Mouse (Mus musculus) cerebellum, adult 18-20 months (tissue): ENCODE measurements around the gene Kcnk7.
"Not testable (repeated sequence)": the region's sequence is repeated elsewhere in the genome, so short reads cannot be mapped to it uniquely, and the experiment has no call there.

Experiments used
- DNase-seq, 2 experiments: peaks; one replicate each; pipeline ENCODE4 v3.0.0; 2021

Kcnk7 gene

GRCm38 (mm10) chr19:5704163-5704800 lies at the start of gene Kcnk7:
Gene Kcnk7 (plus strand): TSS chr19:5704367.
- no peak for DNase-seq

DNA sequence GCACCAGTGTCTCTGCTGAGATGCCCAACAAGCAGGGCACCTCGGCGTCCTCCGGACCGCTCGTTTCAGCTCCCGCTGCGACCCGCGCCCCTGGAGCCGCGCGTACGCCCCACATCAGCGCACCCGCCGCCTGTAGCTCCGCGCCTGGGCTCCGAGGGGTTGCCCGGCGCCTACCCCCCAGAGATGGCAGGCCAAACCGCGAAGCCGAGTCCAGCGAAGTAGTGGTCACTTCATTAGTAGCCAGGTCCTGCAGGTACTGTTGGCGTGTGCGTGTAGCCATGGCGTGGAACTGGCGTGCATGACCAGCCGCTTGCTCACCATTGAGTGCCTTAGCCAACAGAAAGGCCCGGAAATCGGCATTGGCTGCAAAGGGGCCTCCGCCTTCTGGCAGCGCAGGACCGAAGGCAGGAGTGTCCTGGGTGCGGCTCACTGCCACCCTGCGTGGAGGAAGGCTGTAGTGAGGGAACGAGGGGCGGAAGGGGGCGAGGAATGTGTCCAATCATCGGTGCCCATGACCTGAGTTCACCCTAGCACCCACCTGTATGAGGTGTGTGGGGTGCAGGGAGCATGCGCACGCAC lies 49.4 kb upstream of the Kcnk7 start:
- DNase-seq, result no peak

- DNase-seq, result no peak
Observed at GRCm38 (mm10) chr19:5660942-5661751, 43.0 kb upstream of the Kcnk7 start.

DNA sequence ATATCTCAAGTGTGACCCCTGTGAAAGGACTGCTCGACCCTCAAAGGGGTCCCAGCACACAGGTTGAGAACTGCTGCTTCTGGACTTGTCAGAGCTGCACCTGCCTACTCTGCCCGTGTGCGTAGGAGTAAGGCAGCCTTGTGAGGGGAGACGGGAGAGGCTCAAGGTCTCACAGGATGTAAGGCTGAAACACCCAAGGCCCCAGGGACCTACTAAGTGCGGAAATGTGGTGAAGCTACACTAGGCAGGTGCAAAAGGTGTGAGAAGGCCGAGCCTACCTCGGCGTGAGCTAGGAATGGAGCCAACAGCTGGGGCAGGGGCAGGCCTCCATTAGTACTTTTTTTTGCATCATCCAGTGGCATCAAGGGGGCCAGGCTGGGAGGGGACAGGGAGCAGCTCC lies 41.9 kb upstream of the Kcnk7 start:
- DNase-seq, result no peak

DNA sequence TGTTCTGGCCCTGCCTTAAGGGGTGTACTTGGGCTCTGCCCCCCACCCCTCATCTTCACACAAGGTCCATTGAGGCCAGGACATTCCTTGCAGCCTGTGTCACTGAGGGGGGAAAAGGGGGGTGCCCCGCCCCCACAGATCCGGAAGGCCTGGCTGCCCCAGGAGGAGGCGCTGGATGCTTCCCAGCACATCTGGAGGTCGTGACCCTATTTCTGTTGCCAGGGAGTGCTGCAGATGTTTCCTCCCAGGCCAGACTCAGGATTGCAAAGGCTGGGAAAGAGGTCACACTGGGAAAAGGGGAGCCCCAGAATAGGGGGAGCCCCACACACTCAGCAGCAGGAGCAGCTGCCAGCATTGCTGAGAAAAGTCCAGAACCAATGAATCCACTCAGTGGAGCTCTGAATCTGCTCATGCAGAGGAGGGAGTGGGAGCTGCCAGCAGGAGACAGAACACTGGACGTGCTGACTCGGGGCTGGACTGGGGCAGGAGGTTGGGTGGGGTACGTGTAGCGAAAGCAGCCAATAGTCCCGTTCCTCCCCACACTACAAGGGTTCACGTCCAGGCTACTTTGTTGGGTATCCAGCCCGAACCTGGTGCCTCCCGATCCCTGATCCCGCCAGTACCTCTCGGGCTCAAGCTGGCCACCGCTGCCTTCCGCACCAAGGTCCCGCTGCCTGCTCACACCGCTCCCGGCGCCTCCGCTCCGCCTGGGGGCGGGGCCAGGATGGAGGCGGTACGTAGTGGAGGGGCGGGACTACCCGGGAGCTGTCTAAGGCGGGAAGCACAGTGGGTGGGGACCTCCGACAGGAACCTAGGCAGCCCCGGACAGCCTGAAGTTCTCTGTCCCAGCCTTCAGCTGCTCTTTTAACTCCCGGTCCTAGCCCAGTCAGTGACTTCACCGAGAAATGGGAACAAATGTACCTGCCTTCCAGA lies 40.9 kb upstream of the Kcnk7 start, which contains the start of gene Sipa1:
TSS of gene Sipa1 (minus strand) at position 727 of the 933 bp plus-strand sequence.
- DNase-seq, result peak; percentile 67 to 71

GRCm38 (mm10) chr19:5664669-5665257 lies 39.4 kb upstream of the Kcnk7 start:
- no peak for DNase-seq

DNA sequence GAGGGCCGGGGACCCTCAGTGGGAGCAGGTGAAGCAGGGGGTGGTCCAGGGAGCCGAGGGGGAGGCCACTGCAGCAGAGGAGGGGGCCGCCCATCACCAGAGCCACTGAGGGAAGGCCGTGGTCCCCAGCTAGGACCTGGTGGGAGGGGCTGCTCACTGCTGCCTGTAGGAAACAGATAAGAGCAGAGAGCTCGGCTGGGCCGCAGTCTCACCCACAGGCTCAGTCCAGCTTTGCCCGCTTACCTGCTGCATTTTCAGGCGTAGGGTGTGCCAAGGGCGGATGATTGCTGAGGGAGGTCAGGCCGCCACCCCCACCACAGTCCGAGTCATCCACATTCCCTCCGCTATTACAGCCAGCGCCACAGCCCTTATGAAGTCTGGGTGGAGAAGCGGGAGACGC lies 38.7 kb upstream of the Kcnk7 start:
- DNase-seq, result no peak

- no peak for DNase-seq
Observed at GRCm38 (mm10) chr19:5666386-5666785, 37.8 kb upstream of the Kcnk7 start.

DNA sequence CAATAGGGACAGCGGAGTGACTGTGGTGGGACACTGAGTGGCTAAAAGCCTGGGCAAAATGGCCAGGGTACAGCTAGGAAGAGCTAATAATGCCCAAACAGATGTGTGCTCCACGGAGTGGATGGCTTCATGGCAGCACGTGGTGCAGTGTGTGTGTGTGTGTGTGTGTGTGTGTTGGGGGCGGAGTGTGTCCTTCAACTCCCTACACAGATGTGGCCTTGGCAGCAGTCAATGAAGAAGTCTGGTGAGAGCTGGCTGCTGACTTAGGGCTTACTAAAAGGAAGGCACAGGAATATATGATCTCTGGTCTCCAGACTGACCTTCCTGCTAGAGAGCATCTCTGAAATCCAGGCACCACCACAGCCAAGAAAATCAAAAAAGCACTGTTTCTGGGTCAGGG lies 35.8 kb upstream of the Kcnk7 start:
- no peak for DNase-seq

GRCm38 (mm10) chr19:5680432-5680831 lies 23.7 kb upstream of the Kcnk7 start:
- no peak for DNase-seq

DNA sequence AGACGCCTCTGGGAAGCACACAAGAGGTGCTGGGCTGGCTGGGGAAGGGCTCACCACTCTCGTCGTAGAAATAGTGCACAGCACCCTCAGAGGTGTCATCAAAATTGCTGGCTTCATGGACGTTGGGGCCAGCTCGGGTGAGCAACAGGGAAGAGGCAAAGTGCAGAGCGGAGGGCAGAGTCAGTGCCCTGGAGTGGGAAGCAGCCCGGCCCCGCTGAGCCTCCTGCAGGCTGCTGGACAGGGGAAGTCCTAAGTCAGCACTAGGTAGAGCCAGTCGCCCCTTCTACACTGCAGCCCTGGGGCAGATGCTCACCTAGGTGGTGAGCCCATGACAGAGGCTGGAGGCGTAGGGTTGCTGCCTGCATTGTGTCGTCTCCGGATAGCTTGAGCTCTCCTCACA lies 19.9 kb upstream of the Kcnk7 start:
- DNase-seq, result no peak

GRCm38 (mm10) chr19:5684985-5685384 lies 19.2 kb upstream of the Kcnk7 start:
- no peak for DNase-seq

GRCm38 (mm10) chr19:5685431-5685830 lies 18.7 kb upstream of the Kcnk7 start:
- DNase-seq, result no peak

DNA sequence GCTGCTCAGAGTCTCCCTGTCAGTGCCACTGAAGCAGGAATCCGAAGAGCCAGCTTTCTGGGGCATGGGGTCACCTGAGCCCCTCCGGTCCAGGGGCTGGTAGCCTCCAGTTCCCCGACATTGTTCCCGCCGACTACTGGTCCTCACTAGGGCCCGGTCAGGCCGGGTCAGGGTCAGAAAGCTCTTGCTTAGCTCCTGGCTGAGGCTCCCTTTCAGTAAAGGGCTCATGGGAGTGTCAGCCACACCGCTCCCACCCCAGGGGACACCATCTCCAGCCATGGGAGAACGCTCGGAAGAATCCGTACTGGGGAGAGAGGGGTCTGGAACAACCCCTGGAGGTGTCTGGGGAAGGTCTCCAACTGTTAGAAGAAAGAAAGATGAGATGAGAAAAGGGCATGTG lies 18.3 kb upstream of the Kcnk7 start:
- DNase-seq, result no peak

- DNase-seq, result no peak
Observed at GRCm38 (mm10) chr19:5686437-5686836, 17.7 kb upstream of the Kcnk7 start.

DNA sequence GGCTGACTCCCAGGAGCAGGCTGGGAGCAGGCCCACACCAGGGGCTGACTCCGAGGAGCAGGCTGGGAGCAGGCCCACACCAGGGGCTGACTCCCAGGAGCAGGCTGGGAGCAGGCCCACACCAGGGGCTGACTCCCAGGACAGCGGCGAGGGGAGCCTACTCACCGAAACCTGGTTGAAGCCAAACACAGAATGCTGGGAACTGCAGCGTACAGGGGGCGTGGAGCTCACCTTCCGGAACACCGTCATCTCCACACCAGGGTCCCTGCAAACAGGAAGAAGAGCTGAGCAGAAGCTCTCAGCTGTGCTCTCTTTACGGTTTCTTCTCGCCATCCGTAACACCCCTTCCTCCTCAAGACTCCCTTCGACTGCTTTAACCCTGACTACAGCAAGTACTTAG lies 17.2 kb upstream of the Kcnk7 start:
- DNase-seq, result not testable (repeated sequence)

DNA sequence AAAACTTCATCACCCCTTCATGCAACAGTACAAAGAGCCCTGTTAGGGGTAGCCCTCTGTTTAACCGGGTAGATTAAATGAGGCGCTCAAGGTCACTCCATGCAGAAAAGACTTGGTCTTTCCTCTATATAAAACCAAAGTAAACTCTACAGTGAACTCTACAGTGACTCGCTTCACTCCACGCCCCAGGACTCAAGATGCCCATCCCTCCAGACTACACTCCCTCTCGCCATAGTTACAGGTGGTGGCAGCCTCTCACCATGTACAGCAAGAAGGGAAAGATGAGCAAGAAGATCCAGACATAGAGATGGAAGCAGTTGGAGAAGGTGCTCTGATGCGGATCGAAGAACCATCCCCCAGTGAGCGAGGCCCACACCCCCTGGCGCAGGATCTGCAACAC lies 16.4 kb upstream of the Kcnk7 start:
- no peak for DNase-seq

GRCm38 (mm10) chr19:5688200-5689087 lies 15.7 kb upstream of the Kcnk7 start, which contains the start of the genes Map3k11 and Pcnx3:
Gene Map3k11 (plus strand): TSS chr19:5688742.
Gene Pcnx3 (minus strand): TSS chr19:5688908.
- peak; percentile 98 to 99 for DNase-seq

DNA sequence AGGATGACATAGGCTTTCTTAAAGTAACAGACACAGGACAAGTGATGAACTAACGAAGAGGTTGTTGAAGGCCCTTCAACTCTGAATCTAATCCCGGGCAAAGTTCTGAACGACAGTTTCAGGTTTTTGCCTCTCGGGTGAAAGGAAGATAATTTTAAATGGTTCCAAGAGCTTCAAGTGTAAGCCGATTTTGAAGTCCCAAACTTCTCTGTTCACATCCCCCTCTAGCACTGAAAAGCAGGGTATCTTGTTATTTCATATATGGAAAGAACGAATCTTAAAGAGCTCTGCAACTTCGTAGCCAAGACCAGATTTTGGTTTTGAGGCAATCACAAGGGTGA lies 15.1 kb upstream of the Kcnk7 start:
- DNase-seq, result no peak

DNA sequence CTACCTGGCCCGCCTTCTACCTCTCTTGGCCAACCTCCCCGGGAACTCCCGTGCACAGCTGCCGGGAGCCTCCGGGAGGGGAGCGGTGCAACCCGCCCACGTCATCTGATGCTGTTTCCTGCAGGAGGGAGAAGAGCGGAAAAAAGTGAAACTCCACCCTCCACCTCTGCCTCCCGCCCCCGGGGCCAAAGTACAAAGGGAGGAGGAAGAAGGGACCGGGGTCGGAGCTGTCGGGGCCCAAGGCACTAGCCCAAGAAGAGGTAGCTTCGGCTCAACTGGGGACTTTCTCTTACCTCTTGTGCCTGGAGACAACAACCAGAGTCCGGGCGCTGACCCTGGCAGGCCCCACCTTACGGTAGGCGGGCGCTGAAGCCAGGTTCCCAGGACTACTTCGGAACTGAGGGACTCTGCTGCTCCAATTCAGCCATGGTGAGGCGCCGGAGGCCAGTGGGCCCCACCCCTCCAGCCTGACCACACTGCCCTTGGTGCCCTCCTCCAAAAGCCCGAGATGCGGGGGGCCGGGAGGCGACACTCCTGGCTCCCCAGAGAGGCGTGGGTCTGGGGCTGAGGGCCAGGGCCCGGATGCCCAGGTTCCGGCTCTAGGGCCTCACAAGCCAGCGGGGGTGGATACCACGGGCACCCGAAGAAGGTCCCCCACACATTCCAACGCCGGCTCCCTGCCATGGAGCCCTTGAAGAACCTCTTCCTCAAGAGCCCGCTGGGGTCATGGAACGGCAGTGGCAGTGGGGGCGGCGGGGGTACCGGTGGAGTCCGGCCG lies 14.4 kb upstream of the Kcnk7 start:
- peak; percentile 73 to 80 for DNase-seq

DNA sequence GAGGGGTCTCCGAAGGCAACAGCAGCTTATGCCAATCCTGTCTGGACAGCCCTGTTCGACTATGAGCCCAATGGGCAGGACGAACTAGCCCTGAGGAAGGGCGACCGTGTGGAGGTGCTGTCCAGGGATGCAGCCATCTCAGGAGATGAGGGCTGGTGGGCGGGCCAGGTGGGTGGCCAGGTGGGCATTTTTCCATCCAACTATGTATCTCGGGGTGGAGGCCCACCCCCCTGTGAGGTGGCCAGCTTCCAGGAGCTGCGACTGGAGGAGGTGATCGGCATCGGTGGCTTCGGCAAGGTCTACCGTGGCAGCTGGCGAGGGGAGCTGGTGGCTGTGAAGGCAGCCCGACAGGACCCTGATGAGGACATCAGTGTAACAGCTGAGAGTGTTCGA lies 13.8 kb upstream of the Kcnk7 start:
- DNase-seq, result peak; percentile 24 to 36
